Mouse (Mus musculus): Measurements from ENCODE around the gene Taf1d.
A peak's percentile ranks its signal among the peaks of the same experiment; 100 is the strongest.
"Not testable (repeated sequence)": the region's sequence is repeated elsewhere in the genome, so short reads cannot be mapped to it uniquely, and the experiment has no call there.

The Taf1d gene

GRCm38 (mm10) chr9:15309425-15309824, 3.4 kb downstream of the Taf1d start:
- DNase-seq, result no peak

- no peak for DNase-seq
These were observed 4.2 kb downstream of the Taf1d start for GRCm38 (mm10) chr9:15310179-15310578.

- no peak for DNase-seq
These were observed 6.2 kb downstream of the Taf1d start for GRCm38 (mm10) chr9:15312054-15312735.

GRCm38 (mm10) chr9:15313633-15314032, 7.6 kb downstream of the Taf1d start:
- no peak for DNase-seq

- no peak for DNase-seq
These were observed 8.6 kb downstream of the Taf1d start for GRCm38 (mm10) chr9:15314619-15315018.

- DNase-seq, result not testable (repeated sequence)
These were observed 10.3 kb downstream of the Taf1d start for GRCm38 (mm10) chr9:15316296-15316695.

- no peak for DNase-seq
These were observed 11.5 kb downstream of the Taf1d start for GRCm38 (mm10) chr9:15317223-15318169.

GRCm38 (mm10) chr9:15318170-15318742, 12.2 kb downstream of the Taf1d start:
- DNase-seq, result no peak

GRCm38 (mm10) chr9:15337776-15338175, 31.8 kb downstream of the Taf1d start:
- no peak for DNase-seq

- no peak for DNase-seq
These were observed 43.9 kb downstream of the Taf1d start for GRCm38 (mm10) chr9:15349925-15350324.

GRCm38 (mm10) chr9:15356916-15357483, 51.0 kb downstream of the Taf1d start:
- no peak for DNase-seq

- peak; percentile 99 for DNase-seq
These were observed 51.7 kb downstream of the Taf1d start, which contains the start of gene Cep295 for GRCm38 (mm10) chr9:15357484-15358275. Cep295 (minus strand) TSS chr9:15357788.

GRCm38 (mm10) chr9:15364843-15365242, 58.8 kb downstream of the Taf1d start:
- DNase-seq, result no peak

- no peak for DNase-seq
These were observed 59.8 kb downstream of the Taf1d start for GRCm38 (mm10) chr9:15365856-15366255.

GRCm38 (mm10) chr9:15366260-15366659, 60.2 kb downstream of the Taf1d start:
- no peak for DNase-seq

Data from lung, postnatal 14 days (tissue).